Mouse (Mus musculus) hindbrain, embryonic 13.5 days (tissue): ENCODE results near the gene Eif4a1. TPM values are rescaled to one million over a fixed set of nuclear protein-coding genes. Genes with fewer than 3 reads are reported as not detected.

Experiments used
- ATAC-seq: fragments of 200-750 bp; cut with Nextera tagmentation; 2 replicates; pipeline ENCODE4 v1.8.0; 2017; ENCODE audit warnings: moderate TSS enrichment; ENCODE audit not compliant: low FRiP score
- H3K27ac ChIP-seq: fragments of 300-500 bp; sonication (generic); 2 replicates; pipeline ENCODE4 v1.5.1; 2015; ENCODE audit warnings: inconsistent platforms, mild to moderate bottlenecking, moderate library complexity
- H3K27me3 ChIP-seq: fragments of 300-500 bp; sonication (generic); 2 replicates; pipeline ENCODE4 v1.6.1; 2015; ENCODE audit warnings: mild to moderate bottlenecking, inconsistent platforms
- H3K36me3 ChIP-seq: fragments of 300-500 bp; sonication (generic); 2 replicates; pipeline ENCODE4 v1.6.1; 2015; ENCODE audit warnings: mild to moderate bottlenecking, inconsistent platforms
- H3K4me1 ChIP-seq: fragments of 300-500 bp; sonication (generic); replicated peaks from 2 replicates; pipeline ENCODE4 v1.6.1; 2015; ENCODE audit warnings: inconsistent platforms
- H3K4me2 ChIP-seq: fragments of 300-500 bp; sonication (generic); 2 replicates; pipeline ENCODE4 v1.6.1; 2015; ENCODE audit warnings: inconsistent platforms, mild to moderate bottlenecking, moderate library complexity
- H3K4me3 ChIP-seq: fragments of 300-500 bp; sonication (generic); 2 replicates; pipeline ENCODE4 v1.5.1; 2015; ENCODE audit warnings: mild to moderate bottlenecking, inconsistent platforms
- H3K9ac ChIP-seq: fragments of 300-500 bp; sonication (generic); 2 replicates; pipeline ENCODE4 v1.6.1; 2015; ENCODE audit warnings: mild to moderate bottlenecking, inconsistent platforms
- H3K9me3 ChIP-seq: fragments of 300-500 bp; sonication (generic); 2 replicates; pipeline ENCODE4 v1.6.1; 2016; ENCODE audit warnings: inconsistent platforms
- WGBS: fragments of 180-500 bp; shearing (Covaris S2); methylation state at CpG from one replicate; pipeline ENCODE4 v1.1.7; 2015; 5-methylcytosine and 5-hydroxymethylcytosine counted together
- polyA plus RNA-seq: library from polyadenylated mRNA; unstranded; fragments of >200 nt; fragmentation: Nextera tagmentation; extraction: Ambion mirVana; gene quantifications from 2 replicates; pipeline ENCODE4 v1.2.1, GENCODE M21; 2015

Gene Eif4a1
- polyA plus RNA-seq, 1 experiment from 2014 or later, result 528 TPM

GRCm38 (mm10) chr11:69695361-69696181 lies 23.3 kb upstream of the Eif4a1 start, which contains the start of the genes Tnfsf12 and Tnfsfm13:
Gene Tnfsf12, minus strand, starts transcription at chr11:69695849.
Gene Tnfsfm13, minus strand, starts transcription at chr11:69696098.
- H3K4me2 ChIP-seq, result peak within 1 kb of the TSS; percentile 84
- peak within 1 kb of the TSS; percentile 52; the same call in 1 of the 2 replicates for H3K27ac ChIP-seq
- no peaks in the 10 kb centered on the region for H3K36me3 ChIP-seq
- H3K9me3 ChIP-seq, result no peaks in the 10 kb centered on the region
- peak within 1 kb of the TSS; percentile 84 for H3K9ac ChIP-seq
- peak within 1 kb of the TSS; percentile 49 for H3K4me3 ChIP-seq
- ATAC-seq, result 0 out of 2 replicates have a peak, but pooled peaks have one; percentile 28
- peaks cover 11% of the 10 kb centered on the region for H3K4me1 ChIP-seq
- H3K27me3 ChIP-seq, result no peaks in the 10 kb centered on the region
- 2% methylated on average over 25 of the region's 41 CpGs for WGBS

GRCm38 (mm10) chr11:69695046-69695360 lies 22.8 kb upstream of the Eif4a1 start:
- no peak for ATAC-seq
- 28% methylated on average over 6 of the region's 6 CpGs for WGBS
- peaks cover 11% of the 10 kb centered on the region for H3K4me1 ChIP-seq

GRCm38 (mm10) chr11:69693421-69693965 lies 21.3 kb upstream of the Eif4a1 start:
- WGBS, result 74% methylated on average over 11 of the region's 11 CpGs
- Histone ChIP-seq H3K9ac (no peak overlapping the region), H3K9me3 (no peaks in the 10 kb centered on the region), H3K4me2 (no peak overlapping the region), H3K4me1 (peaks cover 11% of the 10 kb centered on the region), H3K27ac (no peak overlapping the region), H3K36me3 (no peaks in the 10 kb centered on the region), H3K4me3 (no peak overlapping the region), H3K27me3 (no peaks in the 10 kb centered on the region)
- ATAC-seq, result no peak

More at GRCm38 (mm10) chr11:69695046-69695360, 22.8 kb upstream of the Eif4a1 start:
- Histone ChIP-seq H3K27me3 (no peaks in the 10 kb centered on the region), H3K27ac (no peak overlapping the region), H3K9me3 (no peaks in the 10 kb centered on the region), H3K36me3 (no peaks in the 10 kb centered on the region), H3K4me2 (peak overlapping the region; percentile 84), H3K4me3 (peak overlapping the region; percentile 49), H3K9ac (peak overlapping the region; percentile 84)

- Histone ChIP-seq H3K27ac (no peak overlapping the region), H3K4me2 (no peak overlapping the region), H3K36me3 (no peaks in the 10 kb centered on the region), H3K4me1 (peaks cover 11% of the 10 kb centered on the region), H3K9ac (no peak overlapping the region), H3K4me3 (no peak overlapping the region), H3K27me3 (no peaks in the 10 kb centered on the region), H3K9me3 (no peaks in the 10 kb centered on the region)
- 90% methylated on average over 6 of the region's 6 CpGs for WGBS
- ATAC-seq, result no peak
Observed at GRCm38 (mm10) chr11:69692863-69693262, 20.6 kb upstream of the Eif4a1 start.

GRCm38 (mm10) chr11:69692196-69692811 lies 20.1 kb upstream of the Eif4a1 start:
- H3K9me3 ChIP-seq, result no peaks in the 10 kb centered on the region
- H3K4me1 ChIP-seq, result peaks cover 11% of the 10 kb centered on the region
- no peak overlapping the region for H3K4me2 ChIP-seq
- no peak for ATAC-seq
- peaks cover under 1% of the 10 kb centered on the region; the same call in 1 of the 2 replicates for H3K27me3 ChIP-seq
- no peaks in the 10 kb centered on the region for H3K36me3 ChIP-seq
- no peak overlapping the region for H3K27ac ChIP-seq
- no peak overlapping the region for H3K9ac ChIP-seq
- no peak overlapping the region for H3K4me3 ChIP-seq
- WGBS, result 83% methylated on average over 9 of the region's 9 CpGs

- Histone ChIP-seq H3K27me3 (peaks cover 13% of the 10 kb centered on the region; the same call in 1 of the 2 replicates), H3K4me3 (no peak overlapping the region), H3K9ac (no peak overlapping the region), H3K4me2 (no peak overlapping the region), H3K36me3 (no peaks in the 10 kb centered on the region), H3K9me3 (no peaks in the 10 kb centered on the region), H3K4me1 (peaks cover 14% of the 10 kb centered on the region; the same call in 1 of the 2 replicates), H3K27ac (no peak overlapping the region)
- 100% methylated on average over 1 of the region's 1 CpGs for WGBS
- ATAC-seq, result no peak
Observed at GRCm38 (mm10) chr11:69689891-69690290, 17.7 kb upstream of the Eif4a1 start.

GRCm38 (mm10) chr11:69687061-69687460 lies 14.8 kb upstream of the Eif4a1 start:
- H3K4me3 ChIP-seq, result no peak overlapping the region
- 58% methylated on average over 5 of the region's 5 CpGs for WGBS
- no peaks in the 10 kb centered on the region for H3K36me3 ChIP-seq
- peaks cover 31% of the 10 kb centered on the region for H3K4me1 ChIP-seq
- H3K9ac ChIP-seq, result 0 out of 2 replicates have a peak overlapping the region, but pooled peaks have one; percentile 10
- no peak overlapping the region for H3K4me2 ChIP-seq
- H3K27me3 ChIP-seq, result peaks cover 13% of the 10 kb centered on the region; the same call in 1 of the 2 replicates
- ATAC-seq, result no peak
- no peaks in the 10 kb centered on the region for H3K9me3 ChIP-seq
- H3K27ac ChIP-seq, result no peak overlapping the region

GRCm38 (mm10) chr11:69686377-69686776 lies 14.2 kb upstream of the Eif4a1 start:
- ATAC-seq, result no peak
- Histone ChIP-seq H3K27ac (no peak overlapping the region), H3K4me3 (no peak overlapping the region), H3K9me3 (no peaks in the 10 kb centered on the region), H3K4me2 (no peak overlapping the region), H3K4me1 (peaks cover 31% of the 10 kb centered on the region), H3K36me3 (no peaks in the 10 kb centered on the region), H3K9ac (0 out of 2 replicates have a peak overlapping the region, but pooled peaks have one; percentile 10), H3K27me3 (peaks cover 13% of the 10 kb centered on the region; the same call in 1 of the 2 replicates)
- WGBS, result 13% methylated on average over 4 of the region's 4 CpGs

- no peaks in the 10 kb centered on the region for H3K36me3 ChIP-seq
- ATAC-seq, result no peak
- no peak within 1 kb of the TSS for H3K4me2 ChIP-seq
- peaks cover 38% of the 10 kb centered on the region for H3K4me1 ChIP-seq
- 0 out of 2 replicates have a peak within 1 kb of the TSS, but pooled peaks have one; percentile 46 for H3K27ac ChIP-seq
- H3K4me3 ChIP-seq, result no peak within 1 kb of the TSS
- peaks cover 13% of the 10 kb centered on the region; the same call in 1 of the 2 replicates for H3K27me3 ChIP-seq
- H3K9ac ChIP-seq, result peak within 1 kb of the TSS; percentile 58
- H3K9me3 ChIP-seq, result no peaks in the 10 kb centered on the region
- WGBS, result 55% methylated on average over 10 of the region's 10 CpGs
Observed at GRCm38 (mm10) chr11:69685526-69686148, 13.4 kb upstream of the Eif4a1 start, which contains the start of gene Tnfsf13. Gene Tnfsf13, minus strand, starts transcription at chr11:69685784.

- WGBS, result 82% methylated on average over 6 of the region's 6 CpGs
- 0 out of 2 replicates have a peak overlapping the region, but pooled peaks have one; percentile 23 for H3K27ac ChIP-seq
- H3K36me3 ChIP-seq, result 0 out of 2 replicates have a peak, but pooled peaks cover 3% of the 10 kb centered on the region
- peaks cover 45% of the 10 kb centered on the region for H3K4me1 ChIP-seq
- H3K9ac ChIP-seq, result peak overlapping the region; percentile 19; the same call in 1 of the 2 replicates
- H3K9me3 ChIP-seq, result no peaks in the 10 kb centered on the region
- peaks cover 13% of the 10 kb centered on the region; the same call in 1 of the 2 replicates for H3K27me3 ChIP-seq
- no peak overlapping the region for H3K4me2 ChIP-seq
- ATAC-seq, result no peak
- H3K4me3 ChIP-seq, result no peak overlapping the region
Observed at GRCm38 (mm10) chr11:69684936-69685335, 12.7 kb upstream of the Eif4a1 start.

- Histone ChIP-seq H3K9ac (peak overlapping the region; percentile 35), H3K36me3 (peaks cover 8% of the 10 kb centered on the region; the same call in 1 of the 2 replicates), H3K4me1 (peaks cover 52% of the 10 kb centered on the region), H3K4me3 (no peak overlapping the region), H3K27me3 (peaks cover 13% of the 10 kb centered on the region; the same call in 1 of the 2 replicates), H3K27ac (no peak overlapping the region), H3K9me3 (no peaks in the 10 kb centered on the region), H3K4me2 (no peak overlapping the region)
- WGBS, result 85% methylated on average over 12 of the region's 12 CpGs
- no peak for ATAC-seq
Observed at GRCm38 (mm10) chr11:69684128-69684745, 12.0 kb upstream of the Eif4a1 start.
